Mouse (Mus musculus) urinary bladder, adult 2 months (tissue): ENCODE measurements around the gene Cdc42. TPM values are rescaled to one million over a fixed set of nuclear protein-coding genes. Genes with fewer than 3 reads are reported as not detected.

ENCODE experiments used
- DNase-seq: peaks from one replicate; pipeline ENCODE4 v3.0.0; 2022; ENCODE audit warnings: low spot score
- polyA plus RNA-seq: library from polyadenylated mRNA; depleted of rRNA; stranded (reverse); fragments of >200 nt; gene quantifications from 2 replicates; pipeline ENCODE4 v1.2.3, GENCODE M21; 2012

Gene Cdc42
- polyA plus RNA-seq, 1 experiment = 326 TPM

- DNase-seq = no peak
Measured at GRCm38 (mm10) chr4:137316027-137316770, 41.3 kb downstream of the Cdc42 start.

GRCm38 (mm10) chr4:137315061-137315460, 42.5 kb downstream of the Cdc42 start:
- DNase-seq = no peak

- DNase-seq = no peak
Measured at GRCm38 (mm10) chr4:137314561-137314960, 43.0 kb downstream of the Cdc42 start.

- DNase-seq = no peak
Measured at GRCm38 (mm10) chr4:137313511-137313910, 44.0 kb downstream of the Cdc42 start.

GRCm38 (mm10) chr4:137308377-137308776, 49.1 kb downstream of the Cdc42 start:
- no peak for DNase-seq

GRCm38 (mm10) chr4:137306991-137307706, 50.4 kb downstream of the Cdc42 start:
- DNase-seq = no peak

GRCm38 (mm10) chr4:137306577-137306888, 51.0 kb downstream of the Cdc42 start:
- DNase-seq = no peak

GRCm38 (mm10) chr4:137305831-137306576, 51.5 kb downstream of the Cdc42 start:
- DNase-seq = no peak

GRCm38 (mm10) chr4:137305066-137305465, 52.5 kb downstream of the Cdc42 start:
- no peak for DNase-seq

GRCm38 (mm10) chr4:137304106-137304505, 53.4 kb downstream of the Cdc42 start:
- DNase-seq = no peak

- no peak for DNase-seq
Measured at GRCm38 (mm10) chr4:137301635-137302034, 55.9 kb downstream of the Cdc42 start.

- DNase-seq = no peak
Measured at GRCm38 (mm10) chr4:137300227-137300626, 57.3 kb downstream of the Cdc42 start.

GRCm38 (mm10) chr4:137298406-137298805, 59.1 kb downstream of the Cdc42 start:
- no peak for DNase-seq

- DNase-seq = no peak
Measured at GRCm38 (mm10) chr4:137297611-137298010, 59.9 kb downstream of the Cdc42 start.

GRCm38 (mm10) chr4:137294951-137295350, 62.6 kb downstream of the Cdc42 start:
- no peak for DNase-seq

- DNase-seq = no peak
Measured at GRCm38 (mm10) chr4:137294474-137294873, 63.0 kb downstream of the Cdc42 start.

- no peak for DNase-seq
Measured at GRCm38 (mm10) chr4:137294032-137294431, 63.5 kb downstream of the Cdc42 start.

GRCm38 (mm10) chr4:137292625-137293024, 64.9 kb downstream of the Cdc42 start:
- no peak for DNase-seq

GRCm38 (mm10) chr4:137290250-137290649, 67.3 kb downstream of the Cdc42 start:
- no peak for DNase-seq

- no peak for DNase-seq
Measured at GRCm38 (mm10) chr4:137289701-137290100, 67.8 kb downstream of the Cdc42 start.

- DNase-seq = no peak
Measured at GRCm38 (mm10) chr4:137287818-137288217, 69.7 kb downstream of the Cdc42 start.

GRCm38 (mm10) chr4:137287206-137287605, 70.3 kb downstream of the Cdc42 start:
- no peak for DNase-seq

- no peak for DNase-seq
Measured at GRCm38 (mm10) chr4:137286662-137286953, 70.9 kb downstream of the Cdc42 start.
